Mouse (Mus musculus): ENCODE measurements around the gene Cd2ap. TPM values are rescaled to one million over a fixed set of nuclear protein-coding genes. Genes with fewer than 3 reads are reported as not detected.
A peak's percentile ranks its signal among the peaks of the same experiment; 100 is the strongest.
"Not testable (repeated sequence)": the region's sequence is repeated elsewhere in the genome, so short reads cannot be mapped to it uniquely, and the experiment has no call there.

Cd2ap gene
- 10 to 100 TPM; 56.2 to 77.5 (median 66.8) TPM for total RNA-seq (2022)

- DNase-seq = peak; percentile 92
These were observed at the start of gene Cd2ap for GRCm38 (mm10) chr17:42876001-42876903. Cd2ap (minus strand) TSS chr17:42876665.

GRCm38 (mm10) chr17:42924731-42925130 lies 48.3 kb upstream of the Cd2ap start:
- DNase-seq = no peak

- no peak for DNase-seq
These were observed 42.3 kb upstream of the Cd2ap start for GRCm38 (mm10) chr17:42918810-42919209.

GRCm38 (mm10) chr17:42914726-42915125 lies 38.3 kb upstream of the Cd2ap start:
- no peak for DNase-seq

- no peak for DNase-seq
These were observed 35.7 kb upstream of the Cd2ap start for GRCm38 (mm10) chr17:42912193-42912592.

- no peak for DNase-seq
These were observed 34.0 kb upstream of the Cd2ap start for GRCm38 (mm10) chr17:42910476-42910875.

GRCm38 (mm10) chr17:42909376-42909775 lies 32.9 kb upstream of the Cd2ap start:
- no peak for DNase-seq

GRCm38 (mm10) chr17:42908744-42909370 lies 32.4 kb upstream of the Cd2ap start:
- no peak for DNase-seq

GRCm38 (mm10) chr17:42908136-42908535 lies 31.7 kb upstream of the Cd2ap start:
- no peak for DNase-seq

GRCm38 (mm10) chr17:42906456-42906855 lies 30.0 kb upstream of the Cd2ap start:
- not testable (repeated sequence) for DNase-seq

- no peak for DNase-seq
These were observed 29.5 kb upstream of the Cd2ap start for GRCm38 (mm10) chr17:42905919-42906318.

GRCm38 (mm10) chr17:42900795-42901194 lies 24.3 kb upstream of the Cd2ap start:
- DNase-seq = no peak

GRCm38 (mm10) chr17:42887282-42887707 lies 10.8 kb upstream of the Cd2ap start:
- DNase-seq = no peak

- no peak for DNase-seq
These were observed 8.6 kb upstream of the Cd2ap start for GRCm38 (mm10) chr17:42885091-42885501.

GRCm38 (mm10) chr17:42884382-42884781 lies 7.9 kb upstream of the Cd2ap start:
- DNase-seq = no peak

GRCm38 (mm10) chr17:42883769-42884168 lies 7.3 kb upstream of the Cd2ap start:
- no peak for DNase-seq

- no peak for DNase-seq
These were observed 6.8 kb upstream of the Cd2ap start for GRCm38 (mm10) chr17:42883315-42883714.

- no peak for DNase-seq
These were observed 6.4 kb upstream of the Cd2ap start for GRCm38 (mm10) chr17:42882873-42883272.

GRCm38 (mm10) chr17:42876904-42877425 lies 500 bp upstream of the Cd2ap start:
- no peak for DNase-seq

- peak; percentile 13 for DNase-seq
These were observed 879 bp downstream of the Cd2ap start for GRCm38 (mm10) chr17:42875571-42876000.

- DNase-seq = no peak
These were observed 1.4 kb downstream of the Cd2ap start for GRCm38 (mm10) chr17:42875015-42875414.

GRCm38 (mm10) chr17:42870465-42870864 lies 6.0 kb downstream of the Cd2ap start:
- DNase-seq = no peak

- DNase-seq = no peak
These were observed 13.3 kb downstream of the Cd2ap start for GRCm38 (mm10) chr17:42863186-42863585.
